Mouse (Mus musculus) lung, embryonic 16.5 days (tissue): ENCODE data around the gene Zfc3h1. TPM values are rescaled to one million over a fixed set of nuclear protein-coding genes. Genes with fewer than 3 reads are reported as not detected.

Experiments used
- ATAC-seq: fragments of 200-750 bp; cut with Nextera tagmentation; 2 replicates; pipeline ENCODE4 v1.8.0; 2017; ENCODE audit warnings: low read depth, mild to moderate bottlenecking, moderate library complexity
- H3K27ac ChIP-seq: fragments of 300-500 bp; sonication (generic); 2 replicates; pipeline ENCODE4 v1.5.1; 2014; ENCODE audit warnings: mild to moderate bottlenecking, control low read depth, low read length
- H3K27me3 ChIP-seq: fragments of 300-500 bp; sonication (generic); 2 replicates; pipeline ENCODE4 v1.6.1; 2014; ENCODE audit warnings: low read depth, low read length, mixed read lengths; ENCODE audit not compliant: control insufficient read depth, insufficient read depth
- H3K36me3 ChIP-seq: fragments of 300-500 bp; sonication (generic); 2 replicates; pipeline ENCODE4 v1.6.1; 2014; ENCODE audit warnings: low read length; ENCODE audit not compliant: control insufficient read depth, insufficient read depth
- H3K4me1 ChIP-seq: fragments of 300-500 bp; sonication (generic); replicated peaks from 2 replicates; pipeline ENCODE4 v1.6.1; 2014; ENCODE audit warnings: low read length, mixed read lengths; ENCODE audit not compliant: control insufficient read depth, insufficient read depth
- H3K4me2 ChIP-seq: fragments of 300-500 bp; sonication (generic); 2 replicates; pipeline ENCODE4 v1.6.1; 2014; ENCODE audit warnings: low read depth, low read length, control low read depth
- H3K4me3 ChIP-seq: fragments of 300-500 bp; sonication (generic); 2 replicates; pipeline ENCODE4 v1.5.1; 2014; ENCODE audit warnings: mild to moderate bottlenecking, low read length, control low read depth
- H3K9ac ChIP-seq: fragments of 300-500 bp; sonication (generic); 2 replicates; pipeline ENCODE4 v1.6.1; 2014; ENCODE audit warnings: low read length, control low read depth
- H3K9me3 ChIP-seq: fragments of 300-500 bp; sonication (generic); 2 replicates; pipeline ENCODE4 v1.6.1; 2016; ENCODE audit warnings: low read length; ENCODE audit not compliant: control insufficient read depth
- WGBS: fragments of 180-500 bp; shearing (Covaris S2); extraction: QIAGEN DNeasy Blood & Tissue Kit; methylation state at CpG from one replicate; pipeline ENCODE4 v1.1.7; 2014; 5-methylcytosine and 5-hydroxymethylcytosine counted together
- polyA plus RNA-seq: library from polyadenylated mRNA; unstranded; fragments of >200 nt; fragmentation: Nextera tagmentation; extraction: Ambion mirVana; gene quantifications from 2 replicates; pipeline ENCODE4 v1.2.1, GENCODE M21; 2015

The Zfc3h1 gene
- 18.1 and 18.9 TPM in 2 replicates for polyA plus RNA-seq

GRCm38 (mm10) chr10:115384221-115385017 is at the start of gene Zfc3h1, which contains the start of gene Thap2:
TSS of gene Zfc3h1 (plus strand) at chr10:115384959.
TSS of gene Thap2 (minus strand) at chr10:115384443.
- under 1% methylated on average over 62 of the region's 65 CpGs for WGBS
- Histone ChIP-seq H3K27me3 (no peaks in the 10 kb centered on the region), H3K4me1 (peaks cover 25% of the 10 kb centered on the region), H3K9me3 (no peaks in the 10 kb centered on the region), H3K4me2 (peak within 1 kb of the TSS; percentile 77), H3K27ac (peak within 1 kb of the TSS; percentile 99), H3K9ac (peak within 1 kb of the TSS; percentile 96), H3K4me3 (peak within 1 kb of the TSS; percentile 79), H3K36me3 (peaks cover 4% of the 10 kb centered on the region)
- ATAC-seq: peak; percentile 98

DNA sequence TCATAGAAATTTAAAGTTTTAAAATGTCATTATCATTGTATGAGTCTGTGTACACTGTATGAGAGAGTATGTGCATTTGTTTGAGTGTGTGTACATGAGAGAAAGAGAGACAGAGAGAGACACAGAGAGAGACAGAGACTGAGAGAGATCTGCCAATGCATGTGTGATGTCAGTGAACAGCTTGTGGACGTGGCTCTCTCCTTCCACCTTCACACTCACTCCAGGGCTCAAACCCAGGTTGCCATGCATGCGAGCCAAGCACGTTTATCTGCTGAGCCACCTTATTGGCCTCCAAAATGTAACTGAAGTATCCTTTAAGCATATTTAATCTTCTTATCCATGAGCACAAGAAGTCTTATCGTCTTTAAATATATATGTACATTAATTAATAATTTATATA is 47.9 kb upstream of the Zfc3h1 start:
- no peaks in the 10 kb centered on the region for H3K9me3 ChIP-seq
- no peak overlapping the region for H3K4me2 ChIP-seq
- H3K4me1 ChIP-seq: no peaks in the 10 kb centered on the region
- no peak overlapping the region for H3K27ac ChIP-seq
- peaks cover 3% of the 10 kb centered on the region for H3K36me3 ChIP-seq
- H3K27me3 ChIP-seq: no peaks in the 10 kb centered on the region
- H3K9ac ChIP-seq: no peak overlapping the region
- 72% methylated on average over 4 of the region's 4 CpGs for WGBS
- H3K4me3 ChIP-seq: no peak overlapping the region
- no peak for ATAC-seq

DNA sequence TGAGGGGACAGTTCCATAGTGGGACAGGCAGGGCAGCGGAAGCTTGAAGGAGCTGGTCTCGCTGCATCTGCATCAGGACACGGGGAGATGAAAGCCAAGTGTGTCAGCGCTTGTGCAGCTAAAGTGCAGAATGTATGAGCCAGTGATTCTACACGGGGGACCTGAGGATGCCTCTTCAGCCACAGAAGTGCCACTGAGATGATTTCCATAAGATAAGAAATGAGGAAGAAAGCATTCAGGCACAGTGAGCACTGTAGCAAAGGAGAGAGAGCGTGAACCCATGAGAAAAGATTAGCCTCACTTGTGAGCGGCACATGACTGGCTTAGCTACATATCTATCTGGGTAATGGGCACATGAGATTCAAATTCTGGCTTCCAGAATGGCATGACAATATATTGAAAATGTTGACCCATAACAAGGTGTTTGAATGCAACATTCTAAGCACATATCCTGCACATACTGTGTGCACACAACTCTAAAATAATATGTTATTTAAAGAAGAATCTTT is 44.9 kb upstream of the Zfc3h1 start:
- Histone ChIP-seq H3K4me1 (no peaks in the 10 kb centered on the region), H3K4me3 (no peak overlapping the region), H3K9ac (no peak overlapping the region), H3K4me2 (no peak overlapping the region), H3K9me3 (no peaks in the 10 kb centered on the region), H3K27me3 (no peaks in the 10 kb centered on the region), H3K36me3 (peaks cover 16% of the 10 kb centered on the region), H3K27ac (no peak overlapping the region)
- WGBS: 85% methylated on average over 7 of the region's 7 CpGs
- no peak for ATAC-seq

DNA sequence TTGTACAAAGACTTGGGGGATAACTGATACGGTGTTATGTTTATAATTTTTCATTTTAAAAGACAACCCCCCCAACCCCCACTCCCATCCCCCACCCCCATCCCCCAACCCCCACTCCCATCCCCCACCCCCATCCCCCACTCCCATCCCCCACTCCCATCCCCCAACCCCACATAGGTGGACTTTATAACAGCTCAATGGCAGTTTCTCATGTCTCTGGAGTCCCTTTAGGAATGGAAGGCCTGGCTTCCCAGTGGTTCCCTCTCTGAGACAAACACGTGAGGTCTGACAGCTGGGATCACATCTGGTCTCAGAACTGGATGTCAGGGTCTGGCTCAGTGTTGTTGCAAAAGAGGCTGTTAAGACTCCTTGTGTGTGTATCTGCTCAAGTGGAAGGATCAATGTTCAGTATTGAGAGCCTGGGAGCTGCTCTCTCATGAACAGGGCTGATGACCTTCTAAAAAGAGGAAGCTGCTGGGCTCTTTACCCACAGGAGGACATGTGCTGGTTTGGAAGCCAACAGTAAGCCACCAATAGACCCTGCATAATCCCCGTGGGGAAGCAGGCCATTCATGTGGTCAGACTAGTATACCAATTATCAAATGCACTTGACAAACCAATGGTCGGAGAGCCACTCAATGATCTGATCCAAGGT is 41.9 kb upstream of the Zfc3h1 start:
- no peak overlapping the region for H3K4me3 ChIP-seq
- no peaks in the 10 kb centered on the region for H3K27me3 ChIP-seq
- WGBS: 80% methylated on average over 4 of the region's 4 CpGs
- no peaks in the 10 kb centered on the region for H3K4me1 ChIP-seq
- H3K9me3 ChIP-seq: no peaks in the 10 kb centered on the region
- no peak overlapping the region for H3K9ac ChIP-seq
- no peak overlapping the region for H3K27ac ChIP-seq
- ATAC-seq: no peak
- H3K36me3 ChIP-seq: peaks cover 18% of the 10 kb centered on the region
- H3K4me2 ChIP-seq: no peak overlapping the region

- H3K4me3 ChIP-seq: no peak overlapping the region
- no peak for ATAC-seq
- H3K27ac ChIP-seq: no peak overlapping the region
- no peaks in the 10 kb centered on the region for H3K9me3 ChIP-seq
- H3K9ac ChIP-seq: no peak overlapping the region
- no peak overlapping the region for H3K4me2 ChIP-seq
- H3K4me1 ChIP-seq: no peaks in the 10 kb centered on the region
- H3K36me3 ChIP-seq: peaks cover 18% of the 10 kb centered on the region
- H3K27me3 ChIP-seq: no peaks in the 10 kb centered on the region
Measured at GRCm38 (mm10) chr10:115346444-115346843, 38.3 kb upstream of the Zfc3h1 start.

DNA sequence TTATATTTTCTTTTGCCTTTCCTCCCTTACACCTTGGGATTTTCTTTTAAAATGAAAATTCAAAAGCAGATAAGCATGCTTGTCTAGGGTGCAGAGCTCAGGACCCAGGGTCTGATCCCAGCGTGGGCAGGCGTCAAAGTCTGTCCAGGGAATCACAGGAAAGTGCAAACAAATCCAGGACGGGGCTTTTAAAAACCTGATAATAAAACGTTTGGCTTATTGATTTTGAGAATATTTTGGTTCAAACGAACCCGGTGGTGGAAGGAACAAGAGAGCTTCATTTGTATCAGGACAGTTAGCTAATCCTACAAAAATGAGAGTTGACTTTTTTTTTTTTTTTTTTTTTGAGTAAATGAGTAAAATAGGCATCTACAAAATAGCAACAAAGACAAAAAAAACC is 36.6 kb upstream of the Zfc3h1 start:
- no peak overlapping the region for H3K4me2 ChIP-seq
- no peaks in the 10 kb centered on the region for H3K27me3 ChIP-seq
- peaks cover 7% of the 10 kb centered on the region; the same call in 1 of the 2 replicates for H3K36me3 ChIP-seq
- no peak for ATAC-seq
- no peak overlapping the region for H3K4me3 ChIP-seq
- no peaks in the 10 kb centered on the region for H3K9me3 ChIP-seq
- no peak overlapping the region for H3K27ac ChIP-seq
- H3K4me1 ChIP-seq: no peaks in the 10 kb centered on the region
- 66% methylated on average over 6 of the region's 6 CpGs for WGBS
- H3K9ac ChIP-seq: no peak overlapping the region

DNA sequence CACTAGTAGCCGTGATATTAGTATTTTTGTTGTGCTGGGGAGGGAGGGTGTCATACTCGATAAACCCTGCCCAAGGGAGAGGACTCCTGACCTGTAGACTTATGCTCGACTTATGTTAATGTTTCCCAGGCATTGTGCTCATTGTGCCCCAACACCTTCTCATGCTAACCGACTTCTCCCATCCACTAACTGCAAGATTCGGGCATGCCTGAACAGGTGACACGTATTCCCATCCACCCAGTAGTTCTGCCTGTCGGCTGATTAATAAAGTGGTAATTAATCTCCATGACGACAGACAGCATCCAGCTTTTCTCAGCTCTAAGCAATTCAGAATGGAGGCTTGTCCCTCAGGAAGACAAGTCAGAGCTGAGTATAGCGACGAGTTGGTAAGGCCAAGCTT is 35.7 kb upstream of the Zfc3h1 start:
- H3K9ac ChIP-seq: no peak overlapping the region
- 65% methylated on average over 10 of the region's 10 CpGs for WGBS
- no peak overlapping the region for H3K4me3 ChIP-seq
- no peak overlapping the region for H3K27ac ChIP-seq
- ATAC-seq: no peak
- peaks cover 2% of the 10 kb centered on the region; the same call in 1 of the 2 replicates for H3K36me3 ChIP-seq
- no peaks in the 10 kb centered on the region for H3K27me3 ChIP-seq
- H3K4me1 ChIP-seq: no peaks in the 10 kb centered on the region
- H3K9me3 ChIP-seq: no peaks in the 10 kb centered on the region
- no peak overlapping the region for H3K4me2 ChIP-seq

GRCm38 (mm10) chr10:115349509-115349908 is 35.2 kb upstream of the Zfc3h1 start:
- no peak for ATAC-seq
- no peak overlapping the region for H3K27ac ChIP-seq
- H3K4me2 ChIP-seq: no peak overlapping the region
- H3K4me1 ChIP-seq: no peaks in the 10 kb centered on the region
- H3K9ac ChIP-seq: no peak overlapping the region
- WGBS: 85% methylated on average over 7 of the region's 7 CpGs
- H3K36me3 ChIP-seq: peaks cover 2% of the 10 kb centered on the region; the same call in 1 of the 2 replicates
- no peaks in the 10 kb centered on the region for H3K9me3 ChIP-seq
- H3K4me3 ChIP-seq: no peak overlapping the region
- H3K27me3 ChIP-seq: no peaks in the 10 kb centered on the region

GRCm38 (mm10) chr10:115350810-115351397 is 33.9 kb upstream of the Zfc3h1 start:
- WGBS: 52% methylated on average over 2 of the region's 2 CpGs
- Histone ChIP-seq H3K4me1 (no peaks in the 10 kb centered on the region), H3K27me3 (no peaks in the 10 kb centered on the region), H3K9me3 (no peaks in the 10 kb centered on the region), H3K4me3 (no peak overlapping the region), H3K4me2 (no peak overlapping the region), H3K36me3 (no peaks in the 10 kb centered on the region; the same call in 1 of the 2 replicates), H3K9ac (no peak overlapping the region), H3K27ac (no peak overlapping the region)
- ATAC-seq: no peak
